ENCODE assay signal across 14 mouse cellular contexts in the genomic region with DNA sequence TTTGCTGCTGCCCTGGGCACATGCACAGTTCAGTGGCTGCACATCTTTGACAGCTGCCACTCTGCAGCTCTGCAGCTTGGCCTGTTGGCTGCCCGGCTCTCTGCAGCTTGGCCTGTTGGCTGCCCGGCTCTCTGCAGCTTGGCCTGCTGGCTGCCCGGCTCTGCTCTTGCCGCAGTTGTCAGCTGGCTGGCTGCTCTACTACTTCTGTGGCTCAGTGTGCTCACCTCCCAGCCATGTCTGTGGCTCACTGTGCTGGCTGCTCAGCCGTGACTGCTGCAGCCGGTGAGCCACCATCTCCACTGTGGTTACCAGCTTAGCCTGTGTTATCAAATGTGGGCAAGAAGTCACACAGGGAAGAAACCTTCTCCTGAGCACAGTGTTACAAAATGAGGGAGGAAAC. TPM values are rescaled to one million over a fixed set of nuclear protein-coding genes. Genes with fewer than 3 reads are reported as not detected.
DNase-seq lines count a peak whose midpoint lies in the region; ATAC-seq and TF ChIP-seq lines count a peak whose summit lies in the region.
"Had no signal": no experiment of that assay in that cellular context is flagged by ENCODE, and none has a peak within 500 bp of the region (broad histone marks: within the 10 kb centered on the region; RNA-seq: fewer than 3 reads in every experiment).

No protein-coding gene starts in this region.

- peak; percentile 12 for DNase-seq in adrenal gland, postnatal 10 days
- DNase-seq in adrenal gland, adult 8-10 months = no peak
- DNase-seq in neural tube, embryonic 10.5 days (ENCODE audit: extremely low spot score, low spot score) = no peak
- DNase-seq in kidney, postnatal 14 days = peak; percentile 25
- no peak for DNase-seq in lung, postnatal 25 days (ENCODE audit: low spot score)
- DNase-seq in thymus, adult 2 months = no peak
- DNase-seq: adrenal gland, postnatal 14 days; heart, adult 11 months had no signal

- no peak overlapping the region for H3K4me2 ChIP-seq in neural tube, embryonic 14.5 days (ENCODE audit: low read depth, low read length)
- H3K4me2 ChIP-seq: liver, embryonic 15.5 days; neural tube, embryonic 12.5 days had no signal

- no peak for TF ChIP-seq POLR2A in thymus, adult 2 months (IDR thresholded peaks at IDR 0.05; ENCODE audit: control insufficient read depth, extremely low read depth, insufficient read depth, low read length, poor library complexity)

- no peaks in the 10 kb centered on the region for H3K27me3 ChIP-seq in neural tube, embryonic 14.5 days (ENCODE audit: control insufficient read depth, insufficient read depth, low read length)
- H3K27me3 ChIP-seq in thymus, adult 2 months (ENCODE audit: control insufficient read depth, insufficient read depth, low read length) = no peaks in the 10 kb centered on the region
- H3K27me3 ChIP-seq: liver, embryonic 15.5 days; megakaryocyte, embryonic 14.5 days; neural tube, embryonic 12.5 days had no signal

- WGBS in neural tube, embryonic 14.5 days = 74% methylated on average over 6 of the region's 6 CpGs
- WGBS in thymus, adult 2 months = 17% methylated on average over 6 of the region's 6 CpGs

- H3K36me3 ChIP-seq in neural tube, embryonic 14.5 days (ENCODE audit: control insufficient read depth, insufficient read depth, low read length) = no peaks in the 10 kb centered on the region
- no peaks in the 10 kb centered on the region for H3K36me3 ChIP-seq in thymus, adult 2 months (ENCODE audit: control insufficient read depth, insufficient read depth, low read length)
- H3K36me3 ChIP-seq: liver, embryonic 15.5 days; neural tube, embryonic 12.5 days had no signal

- no peak for TF ChIP-seq CTCF in thymus, adult 2 months (IDR thresholded peaks at IDR 0.05; ENCODE audit: borderline replicate concordance, control insufficient read depth, extremely low read depth, insufficient read depth, low read length, poor library complexity)

- H3K9me3 ChIP-seq in neural tube, embryonic 14.5 days (ENCODE audit: control insufficient read depth, low read length) = no peaks in the 10 kb centered on the region
- H3K9me3 ChIP-seq: liver, embryonic 15.5 days; megakaryocyte, embryonic 14.5 days; neural tube, embryonic 12.5 days had no signal

- H3K4me1 ChIP-seq in neural tube, embryonic 14.5 days (ENCODE audit: control insufficient read depth, insufficient read depth, low read length) = no peaks in the 10 kb centered on the region
- H3K4me1 ChIP-seq in thymus, adult 2 months (replicated peaks; ENCODE audit: control insufficient read depth, insufficient read depth, low read length) = peaks cover 12% of the 10 kb centered on the region
- H3K4me1 ChIP-seq: neural tube, embryonic 12.5 days had no signal

- H3K27ac ChIP-seq in neural tube, embryonic 14.5 days (ENCODE audit: low read depth, low read length) = 0 out of 2 replicates have a peak overlapping the region, but pooled peaks have one; percentile 10
- H3K27ac ChIP-seq in thymus, adult 2 months (ENCODE audit: control insufficient read depth, insufficient read depth, low read length) = no peak overlapping the region
- H3K27ac ChIP-seq: liver, embryonic 15.5 days; neural tube, embryonic 12.5 days had no signal

- no peak overlapping the region for H3K9ac ChIP-seq in neural tube, embryonic 14.5 days (replicated peaks; ENCODE audit: low read depth, low read length)
- H3K9ac ChIP-seq: liver, embryonic 15.5 days; neural tube, embryonic 12.5 days had no signal

- ATAC-seq in neural tube, embryonic 14.5 days (ENCODE audit: low read depth) = no peak
- ATAC-seq in CD4-positive, CD25-positive, alpha-beta regulatory T cell, adult 4 months = no peak
- ATAC-seq: inflammation-experienced regulatory T-cells, adult 6 months had no signal

- H3K4me3 ChIP-seq in neural tube, embryonic 14.5 days (ENCODE audit: low read depth, low read length) = no peak overlapping the region
- no peak overlapping the region for H3K4me3 ChIP-seq in thymus, adult 2 months (ENCODE audit: control insufficient read depth, insufficient read depth, low read length)
- H3K4me3 ChIP-seq: liver, embryonic 15.5 days; megakaryocyte, embryonic 14.5 days; neural tube, embryonic 12.5 days had no signal

RNA-seq across cellular contexts. Expression of a gene that starts 4.2 kb away (rescaled TPM):
- 1 to 10 TPM; 3.6 to 4.3 TPM for total RNA-seq in adrenal gland, postnatal 10 days (2021)
- total RNA-seq in adrenal gland, adult 8-10 months (2022) = 1 to 10 TPM; 2.3 to 3.8 (median 3.1) TPM
- polyA plus RNA-seq in neural tube, embryonic 14.5 days (2014; fragmentation: Nextera tagmentation; extraction: Ambion mirVana) = 7.9 and 11.1 TPM in 2 replicates
- under 1 TPM in 1 of 2 experiments, not detected in 1; 0.20 TPM for polyA plus RNA-seq in CD4-positive, CD25-positive, alpha-beta regulatory T cell, adult 4 months (2017; shearing (Covaris generic))
- 0.68 and 0.84 TPM in 2 replicates for polyA plus RNA-seq in thymus, adult 2 months (2012; rRNA removed)

Comparison
In these comparisons a context has a peak if more than half of its experiments do, and no peak if none do; other contexts are left out.
1. DNase-seq: peak in adrenal gland, postnatal 10 days (single experiment) and kidney, postnatal 14 days (single experiment); none in adrenal gland, adult 8-10 months (single experiment), neural tube, embryonic 10.5 days (single experiment), lung, postnatal 25 days (single experiment) and thymus, adult 2 months (single experiment).